Mouse (Mus musculus): Measurements from ENCODE around the gene Olfr307. TPM values are rescaled to one million over a fixed set of nuclear protein-coding genes. Genes with fewer than 3 reads are reported as not detected.

The Olfr307 gene
- polyA plus RNA-seq, 1 experiment = not detected

- no peak within 1 kb of the TSS for H3K27ac ChIP-seq (ENCODE audit: control insufficient read depth, insufficient read depth, low read length)
- no peaks in the 10 kb centered on the region for H3K27me3 ChIP-seq (ENCODE audit: control insufficient read depth, insufficient read depth, low read length)
- H3K4me3 ChIP-seq (ENCODE audit: control insufficient read depth, insufficient read depth, low read length) = no peak within 1 kb of the TSS
- no peak for TF ChIP-seq POLR2A (IDR thresholded peaks at IDR 0.05; ENCODE audit: control insufficient read depth, extremely low read depth, insufficient read depth, low read length, poor library complexity)
- TF ChIP-seq CTCF (IDR thresholded peaks at IDR 0.05; ENCODE audit: borderline replicate concordance, control insufficient read depth, extremely low read depth, insufficient read depth, low read length, poor library complexity) = no peak
- H3K36me3 ChIP-seq (ENCODE audit: control insufficient read depth, insufficient read depth, low read length) = no peaks in the 10 kb centered on the region
- no peak for DNase-seq
- H3K4me1 ChIP-seq (replicated peaks; ENCODE audit: control insufficient read depth, insufficient read depth, low read length) = no peaks in the 10 kb centered on the region
These were observed 11.9 kb downstream of the Olfr307 start, which contains the start of gene Olfr308 for GRCm38 (mm10) chr7:86325530-86325929. Olfr308 (minus strand) TSS chr7:86325630.

- no peak for TF ChIP-seq POLR2A (IDR thresholded peaks at IDR 0.05; ENCODE audit: control insufficient read depth, extremely low read depth, insufficient read depth, low read length, poor library complexity)
- TF ChIP-seq CTCF (IDR thresholded peaks at IDR 0.05; ENCODE audit: borderline replicate concordance, control insufficient read depth, extremely low read depth, insufficient read depth, low read length, poor library complexity) = no peak
- Histone ChIP-seq H3K27ac (ENCODE audit: control insufficient read depth, insufficient read depth, low read length) (no peak overlapping the region), H3K4me1 (replicated peaks; ENCODE audit: control insufficient read depth, insufficient read depth, low read length) (no peaks in the 10 kb centered on the region), H3K4me3 (ENCODE audit: control insufficient read depth, insufficient read depth, low read length) (no peak overlapping the region), H3K27me3 (ENCODE audit: control insufficient read depth, insufficient read depth, low read length) (no peaks in the 10 kb centered on the region), H3K36me3 (ENCODE audit: control insufficient read depth, insufficient read depth, low read length) (no peaks in the 10 kb centered on the region)
- 71% methylated on average over 2 of the region's 2 CpGs for WGBS
- DNase-seq = no peak
These were observed 16.1 kb downstream of the Olfr307 start for GRCm38 (mm10) chr7:86321323-86321722.

- WGBS = 81% methylated on average over 2 of the region's 2 CpGs
- no peak for TF ChIP-seq POLR2A (IDR thresholded peaks at IDR 0.05; ENCODE audit: control insufficient read depth, extremely low read depth, insufficient read depth, low read length, poor library complexity)
- no peak for TF ChIP-seq CTCF (IDR thresholded peaks at IDR 0.05; ENCODE audit: borderline replicate concordance, control insufficient read depth, extremely low read depth, insufficient read depth, low read length, poor library complexity)
- H3K4me1 ChIP-seq (replicated peaks; ENCODE audit: control insufficient read depth, insufficient read depth, low read length) = no peaks in the 10 kb centered on the region
- DNase-seq = no peak
- H3K36me3 ChIP-seq (ENCODE audit: control insufficient read depth, insufficient read depth, low read length) = no peaks in the 10 kb centered on the region
- no peak within 1 kb of the TSS for H3K27ac ChIP-seq (ENCODE audit: control insufficient read depth, insufficient read depth, low read length)
- no peaks in the 10 kb centered on the region for H3K27me3 ChIP-seq (ENCODE audit: control insufficient read depth, insufficient read depth, low read length)
- no peak within 1 kb of the TSS for H3K4me3 ChIP-seq (ENCODE audit: control insufficient read depth, insufficient read depth, low read length)
These were observed 23.8 kb downstream of the Olfr307 start, which contains the start of gene Olfr309 for GRCm38 (mm10) chr7:86313608-86314007. Olfr309 (minus strand) TSS chr7:86313708.

Other genes with a start within 250 kb of the Olfr307 start
- gene Vmn2r75, start 165.8 kb downstream of the Olfr307 start, polyA plus RNA-seq (2012; rRNA removed) = not detected in 2 replicates
- gene Vmn2r76, start 91.3 kb downstream of the Olfr307 start, polyA plus RNA-seq (2012; rRNA removed) = not detected in 2 replicates
- not detected in 2 replicates for gene Olfr310, start 60.4 kb downstream of the Olfr307 start, polyA plus RNA-seq (2012; rRNA removed)
- not detected in 2 replicates for gene Olfr309, start 23.9 kb downstream of the Olfr307 start, polyA plus RNA-seq (2012; rRNA removed)
- gene Olfr308, start 12.0 kb downstream of the Olfr307 start, polyA plus RNA-seq (2012; rRNA removed) = not detected in 2 replicates
- gene Olfr305, start 29.3 kb upstream of the Olfr307 start, polyA plus RNA-seq (2012; rRNA removed) = not detected in 2 replicates
- not detected in 2 replicates for gene Olfr304, start 49.1 kb upstream of the Olfr307 start, polyA plus RNA-seq (2012; rRNA removed)
- gene Olfr303, start 60.2 kb upstream of the Olfr307 start, polyA plus RNA-seq (2012; rRNA removed) = not detected in 2 replicates
- gene Olfr301, start 66.3 kb upstream of the Olfr307 start, polyA plus RNA-seq (2012; rRNA removed) = not detected in 2 replicates
- not detected in 2 replicates for gene Olfr299, start 122.3 kb upstream of the Olfr307 start, polyA plus RNA-seq (2012; rRNA removed)
- gene Olfr298, start 154.9 kb upstream of the Olfr307 start, polyA plus RNA-seq (2012; rRNA removed) = not detected in 2 replicates
- gene Olfr297, start 182.4 kb upstream of the Olfr307 start, polyA plus RNA-seq (2012; rRNA removed) = not detected in 2 replicates
- not detected in 2 replicates for gene Olfr295, start 246.3 kb upstream of the Olfr307 start, polyA plus RNA-seq (2012; rRNA removed)